Mouse (Mus musculus) megakaryocyte, adult 5-6 weeks (primary cell): Measurements from ENCODE around the gene Sumo2. TPM values are rescaled to one million over a fixed set of nuclear protein-coding genes. Genes with fewer than 3 reads are reported as not detected.
"Not testable (repeated sequence)": the region's sequence is repeated elsewhere in the genome, so short reads cannot be mapped to it uniquely, and the experiment has no call there.

Source experiments
- ATAC-seq: 2 replicates; pipeline ENCODE4 v1.8.0; 2016; ENCODE audit warnings: mild to moderate bottlenecking, inconsistent platforms; ENCODE audit not compliant: poor library complexity, severe bottlenecking
- total RNA-seq, 2 experiments: library from RNA; stranded (forward) in 1 of 2; stranded (reverse) in 1 of 2; fragments of 153-499, 151-499 nt in 1 of 2; fragments of 221-1000, 200-1000 nt in 1 of 2; gene quantifications; 2 replicates each; pipeline versions ENCODE4 v1.2.3 to v1.2.4; 2015 to 2017

The Sumo2 gene
- total RNA-seq, 2 experiments from 2014 or later, result 413 to 587 TPM

- ATAC-seq, result no peak
Observed at GRCm38 (mm10) chr11:115519581-115519980, 16.5 kb downstream of the Sumo2 start.

GRCm38 (mm10) chr11:115518693-115519092 lies 17.4 kb downstream of the Sumo2 start:
- ATAC-seq, result no peak

GRCm38 (mm10) chr11:115516942-115517341 lies 19.1 kb downstream of the Sumo2 start:
- no peak for ATAC-seq

- no peak for ATAC-seq
Observed at GRCm38 (mm10) chr11:115515021-115515420, 21.1 kb downstream of the Sumo2 start.

GRCm38 (mm10) chr11:115514238-115514663 lies 21.8 kb downstream of the Sumo2 start, which contains the start of gene Jpt1:
Jpt1 (minus strand) TSS chr11:115514387.
- peak; percentile 83 for ATAC-seq

DNA sequence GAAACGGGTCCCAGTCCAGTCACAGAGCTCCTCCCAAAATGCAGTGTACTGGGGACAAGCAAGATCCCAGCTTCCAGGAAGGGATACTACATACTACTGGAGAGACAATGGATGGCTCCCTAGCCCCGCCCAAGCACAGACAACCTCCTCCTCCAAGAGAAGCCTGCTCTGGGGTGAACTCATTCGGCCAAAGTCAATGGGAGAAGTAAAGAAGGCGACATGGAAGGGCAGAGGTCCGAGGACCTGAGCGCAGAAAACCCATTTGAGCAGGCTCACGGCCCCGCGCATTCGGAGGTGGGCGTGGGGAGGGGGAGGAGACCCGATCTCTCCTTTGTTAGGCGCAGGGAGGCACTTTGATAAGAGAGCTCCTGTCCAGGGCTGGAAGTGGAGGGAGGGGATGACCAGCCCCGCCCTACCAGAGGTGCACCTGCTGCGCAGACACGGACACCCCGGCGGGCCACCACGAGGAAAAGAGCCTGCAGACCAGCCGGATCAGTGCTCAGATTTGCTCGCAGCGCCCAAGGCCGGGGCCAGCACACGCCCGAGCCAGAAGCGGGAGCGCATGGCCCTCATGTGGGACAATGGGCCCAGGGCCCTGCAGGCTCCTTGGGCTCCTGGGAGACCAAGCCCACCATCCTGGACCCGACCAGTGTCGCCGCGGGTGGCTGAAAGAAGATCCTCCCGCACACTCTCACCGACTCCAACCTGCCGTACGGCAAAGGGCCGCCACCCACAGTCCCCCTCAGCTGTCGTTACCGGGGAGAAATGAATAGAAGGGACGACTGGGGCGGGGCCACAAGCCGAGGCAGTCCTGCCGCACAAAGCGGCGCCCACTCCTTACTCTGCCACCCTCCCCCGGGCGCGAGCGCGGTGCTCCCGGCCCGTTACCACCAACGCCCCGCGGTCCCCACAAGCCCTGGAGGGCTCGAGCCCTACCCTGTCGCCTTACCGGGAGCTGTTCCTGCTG lies 22.5 kb downstream of the Sumo2 start:
- ATAC-seq, result peak; percentile 13

DNA sequence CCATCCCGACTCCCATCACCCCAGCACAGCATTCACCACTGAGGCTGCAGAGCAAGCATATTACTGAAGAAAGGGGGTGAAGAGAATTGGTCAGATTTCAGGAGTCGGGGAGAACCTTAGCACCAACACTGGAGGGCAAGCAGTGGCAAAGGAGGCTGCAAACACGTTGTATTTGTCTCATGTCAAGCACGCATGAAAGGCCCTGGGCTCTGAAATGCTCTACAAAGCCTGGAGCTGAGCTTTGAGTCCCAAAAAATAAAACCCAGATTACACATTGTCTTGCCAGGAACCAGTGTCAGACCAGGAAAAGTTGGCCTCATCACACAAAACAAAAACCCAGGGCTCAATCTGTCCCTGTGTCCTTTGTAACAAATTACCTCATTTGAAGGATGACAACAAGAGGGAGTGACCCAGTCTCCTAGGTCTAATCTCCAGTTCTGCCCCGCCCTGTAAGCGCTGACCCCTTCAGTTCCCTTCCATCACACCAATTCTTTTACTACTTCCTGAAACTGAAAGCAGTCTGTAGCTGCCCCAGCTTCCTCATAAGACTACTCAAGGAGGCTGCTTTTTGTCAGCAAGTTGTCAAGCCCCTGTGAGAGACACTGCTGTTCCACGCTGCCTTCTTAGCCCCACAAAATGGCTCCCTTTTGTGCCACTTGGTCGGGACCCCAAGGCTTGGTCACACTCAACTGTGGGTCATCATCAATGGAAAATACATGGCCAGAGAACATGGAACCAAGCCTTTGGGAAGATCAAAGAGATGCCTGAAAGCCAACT lies 23.5 kb downstream of the Sumo2 start:
- peak; percentile 59 for ATAC-seq

- ATAC-seq, result no peak
Observed at GRCm38 (mm10) chr11:115512004-115512403, 24.1 kb downstream of the Sumo2 start.

DNA sequence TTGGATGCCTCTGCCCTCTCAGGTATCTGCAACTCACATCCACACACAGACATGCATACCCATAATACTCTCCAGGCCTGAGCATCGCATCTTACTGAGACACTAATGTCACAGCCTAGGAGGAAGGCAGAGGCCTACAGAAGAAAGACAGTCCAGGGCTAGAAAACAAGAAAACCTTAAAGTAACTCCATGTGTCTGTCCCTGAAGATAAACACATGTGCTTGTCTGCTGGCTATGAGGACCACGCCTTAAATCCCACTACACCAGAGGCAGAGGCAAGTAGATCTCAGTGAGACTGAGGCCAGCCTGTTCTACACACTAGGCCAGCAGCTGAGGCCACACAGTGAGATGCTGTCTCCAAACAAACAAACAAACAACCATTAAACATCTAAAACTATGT lies 25.0 kb downstream of the Sumo2 start:
- no peak for ATAC-seq

GRCm38 (mm10) chr11:115510507-115510888 lies 25.6 kb downstream of the Sumo2 start:
- ATAC-seq, result no peak

DNA sequence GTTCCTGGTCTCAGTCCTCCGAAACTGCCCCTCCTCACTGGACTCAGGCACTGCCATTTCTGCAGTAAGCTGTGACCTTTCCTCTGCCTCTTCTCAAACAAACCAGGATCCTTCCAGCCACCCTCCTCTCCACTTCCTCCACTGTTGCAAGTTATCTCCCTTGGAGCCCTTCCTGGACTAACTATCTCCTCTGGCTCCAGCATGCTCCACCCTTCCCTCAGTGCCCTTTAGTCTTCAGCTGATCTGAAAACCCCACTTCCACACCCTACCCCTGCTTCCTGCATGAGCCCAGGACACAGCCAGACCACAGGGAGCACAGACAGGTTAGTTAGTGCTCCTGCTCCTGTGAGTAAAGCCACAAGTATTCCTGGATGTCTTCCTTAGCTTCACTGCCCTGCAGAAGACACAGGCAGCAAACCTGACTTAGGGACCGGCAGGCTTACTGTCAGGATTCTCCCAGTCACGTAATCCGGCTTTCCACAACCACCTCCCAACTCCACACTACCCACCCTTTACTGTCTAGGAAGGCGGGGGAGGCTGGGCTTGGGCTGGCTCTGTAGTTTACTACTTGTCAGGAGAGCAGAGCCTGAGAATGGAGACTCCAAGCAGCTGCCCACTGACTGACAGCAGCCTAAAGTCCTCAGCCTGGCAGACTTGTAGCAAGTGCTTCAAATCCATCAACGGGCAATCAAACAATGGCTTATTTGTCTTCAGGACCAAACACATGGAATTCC lies 26.1 kb downstream of the Sumo2 start:
- ATAC-seq, result no peak

- no peak for ATAC-seq
Observed at GRCm38 (mm10) chr11:115508061-115508460, 28.0 kb downstream of the Sumo2 start.

- no peak for ATAC-seq
Observed at GRCm38 (mm10) chr11:115506586-115506985, 29.5 kb downstream of the Sumo2 start.

GRCm38 (mm10) chr11:115502636-115503035 lies 33.4 kb downstream of the Sumo2 start:
- no peak for ATAC-seq

- ATAC-seq, result not testable (repeated sequence)
Observed at GRCm38 (mm10) chr11:115496559-115496958, 39.5 kb downstream of the Sumo2 start.

- no peak for ATAC-seq
Observed at GRCm38 (mm10) chr11:115492387-115492786, 43.7 kb downstream of the Sumo2 start.

GRCm38 (mm10) chr11:115491356-115492083 lies 44.6 kb downstream of the Sumo2 start, which contains the start of gene Nt5c:
Nt5c (minus strand) TSS chr11:115491862.
- ATAC-seq, result peak; percentile 98

- ATAC-seq, result no peak
Observed at GRCm38 (mm10) chr11:115490441-115491355, 45.4 kb downstream of the Sumo2 start.

DNA sequence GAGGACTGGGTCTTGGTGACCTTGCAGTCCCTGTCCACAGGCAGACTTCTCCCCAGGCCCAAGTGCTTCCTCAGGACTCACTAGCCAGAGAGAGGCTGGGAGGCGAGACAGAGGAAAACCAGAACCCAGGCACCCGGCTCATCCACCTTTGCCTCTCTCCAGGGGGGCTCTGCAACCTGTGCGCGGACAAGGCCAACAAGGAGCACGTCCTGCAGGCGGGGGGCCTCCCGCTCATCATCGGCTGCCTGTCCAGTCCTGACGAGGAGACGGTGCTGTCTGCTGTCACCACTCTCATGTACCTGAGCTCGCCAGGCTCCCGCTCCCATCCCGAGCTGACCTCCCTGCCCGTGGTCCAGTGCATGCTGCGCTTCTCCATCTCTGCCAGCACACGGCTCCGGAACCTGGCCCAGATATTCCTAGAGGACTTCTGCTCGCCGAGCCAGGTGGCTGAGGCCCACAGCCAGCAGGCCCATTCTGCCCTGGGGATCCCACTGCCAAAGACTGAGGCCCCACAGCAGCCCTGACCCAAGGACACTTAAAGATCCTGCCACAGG lies 47.4 kb downstream of the Sumo2 start:
- ATAC-seq, result no peak
